Mouse (Mus musculus) embryonic fibroblast, embryonic 13.5 days (primary cell): ENCODE data around the gene Gltp.

Experiments used
- CTCF ChIP-seq: IDR thresholded peaks from 2 replicates; pipeline ENCODE4 v1.5.1; 2011; ENCODE audit warnings: mild to moderate bottlenecking, control low read depth, low read length, moderate library complexity, borderline replicate concordance; ENCODE audit not compliant: insufficient read depth
- POLR2A ChIP-seq: IDR thresholded peaks from 2 replicates; pipeline ENCODE4 v1.6.1; 2011; ENCODE audit warnings: low read depth, mild to moderate bottlenecking, control low read depth, low read length, moderate library complexity

DNA sequence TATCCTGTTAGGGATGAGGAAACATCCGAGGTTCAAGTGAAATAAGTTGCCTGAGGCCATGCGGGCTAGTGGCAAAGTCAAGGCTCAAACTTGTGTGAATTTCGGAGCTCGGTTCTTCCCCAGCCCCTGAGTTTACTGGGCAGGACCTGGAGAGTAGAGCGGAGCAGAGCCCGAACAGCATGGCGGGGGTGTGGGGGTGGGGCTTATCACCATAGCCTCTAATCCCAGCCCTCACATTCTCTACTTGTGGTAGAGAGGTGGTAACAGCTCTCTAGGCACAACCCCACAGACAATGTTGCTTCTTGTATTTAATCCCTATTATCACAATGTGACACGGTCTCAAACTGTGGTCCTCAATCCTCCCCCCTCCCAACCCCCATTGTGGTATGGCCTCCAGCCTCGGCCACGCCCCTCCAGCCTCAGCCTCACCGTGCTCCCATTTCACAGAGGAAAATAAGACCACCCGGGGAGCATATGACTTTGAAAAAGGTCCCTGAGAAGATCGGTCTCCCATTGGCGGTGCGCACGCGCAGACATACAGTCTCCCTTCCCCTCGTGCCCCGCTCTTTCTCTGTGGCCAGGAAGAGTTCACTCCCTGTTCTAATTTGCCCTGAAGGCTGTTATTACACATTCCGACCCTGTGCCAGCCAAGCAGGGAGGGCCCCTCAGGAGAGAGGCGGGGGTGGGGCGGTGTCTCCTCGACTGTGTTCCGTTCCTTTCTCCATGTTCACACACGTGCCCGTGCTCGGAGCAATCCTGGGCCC lies 43.4 kb downstream of the Gltp start:
- TF ChIP-seq CTCF (no peak), POLR2A (no peak)
